Mouse (Mus musculus) erythroblast, embryonic 14.5 days (primary cell): ENCODE results near the gene Ercc8. TPM values are rescaled to one million over a fixed set of nuclear protein-coding genes. Genes with fewer than 3 reads are reported as not detected.

ENCODE experiments used
- H3K27me3 ChIP-seq: 2 replicates; pipeline ENCODE4 v1.6.1; 2012; ENCODE audit warnings: inconsistent platforms; ENCODE audit not compliant: control insufficient read depth
- H3K36me3 ChIP-seq: 2 replicates; pipeline ENCODE4 v1.6.1; 2012; ENCODE audit warnings: mild to moderate bottlenecking, inconsistent platforms; ENCODE audit not compliant: control insufficient read depth
- H3K4me1 ChIP-seq: 2 replicates; pipeline ENCODE4 v1.6.1; 2012; ENCODE audit warnings: inconsistent platforms; ENCODE audit not compliant: control insufficient read depth
- H3K4me3 ChIP-seq: replicated peaks from 2 replicates; pipeline ENCODE3; 2012; ENCODE audit warnings: moderate library complexity, mild to moderate bottlenecking, inconsistent platforms
- H3K9me3 ChIP-seq: 2 replicates; pipeline ENCODE4 v1.6.1; 2012; ENCODE audit warnings: low read length, inconsistent platforms, mixed read lengths; ENCODE audit not compliant: control insufficient read depth
- GATA1 ChIP-seq: IDR thresholded peaks from 2 replicates; pipeline ENCODE4 v1.6.1; 2012; ENCODE audit warnings: low read length, inconsistent platforms, mixed read lengths
- TAL1 ChIP-seq: IDR thresholded peaks from 3 replicates; pipeline ENCODE4 v1.6.1; 2012; ENCODE audit warnings: low read length, inconsistent platforms, mixed read lengths
- polyA plus RNA-seq: library from polyadenylated mRNA; stranded (reverse); fragments of >175 nt; gene quantifications from 2 replicates; pipeline ENCODE4 v1.2.3, GENCODE M21; 2012

The Ercc8 gene
- polyA plus RNA-seq, 1 experiment, result 0.19 TPM

GRCm38 (mm10) chr13:108126246-108126645 lies 32.3 kb upstream of the Ercc8 start:
- TF ChIP-seq GATA1 (no peak), TAL1 (no peak)
- Histone ChIP-seq H3K36me3 (no peaks in the 10 kb centered on the region), H3K4me3 (no peak overlapping the region), H3K27me3 (no peaks in the 10 kb centered on the region), H3K4me1 (no peaks in the 10 kb centered on the region), H3K9me3 (no peaks in the 10 kb centered on the region)

- Histone ChIP-seq H3K4me3 (no peak overlapping the region), H3K36me3 (no peaks in the 10 kb centered on the region), H3K27me3 (no peaks in the 10 kb centered on the region), H3K4me1 (no peaks in the 10 kb centered on the region), H3K9me3 (no peaks in the 10 kb centered on the region)
- TF ChIP-seq TAL1 (no peak), GATA1 (no peak)
Measured at GRCm38 (mm10) chr13:108127130-108127529, 31.4 kb upstream of the Ercc8 start.

- Histone ChIP-seq H3K4me1 (no peaks in the 10 kb centered on the region), H3K9me3 (no peaks in the 10 kb centered on the region), H3K27me3 (no peaks in the 10 kb centered on the region), H3K36me3 (no peaks in the 10 kb centered on the region), H3K4me3 (no peak overlapping the region)
- TF ChIP-seq TAL1 (no peak), GATA1 (no peak)
Measured at GRCm38 (mm10) chr13:108127883-108128282, 30.6 kb upstream of the Ercc8 start.

GRCm38 (mm10) chr13:108129070-108129469 lies 29.5 kb upstream of the Ercc8 start:
- Histone ChIP-seq H3K9me3 (no peaks in the 10 kb centered on the region), H3K36me3 (no peaks in the 10 kb centered on the region), H3K27me3 (no peaks in the 10 kb centered on the region), H3K4me3 (no peak overlapping the region), H3K4me1 (no peaks in the 10 kb centered on the region)
- TF ChIP-seq TAL1, result no peak
- no peak for TF ChIP-seq GATA1

- Histone ChIP-seq H3K9me3 (no peaks in the 10 kb centered on the region), H3K27me3 (no peaks in the 10 kb centered on the region), H3K4me3 (no peak overlapping the region), H3K36me3 (no peaks in the 10 kb centered on the region), H3K4me1 (no peaks in the 10 kb centered on the region)
- no peak for TF ChIP-seq TAL1
- TF ChIP-seq GATA1, result no peak
Measured at GRCm38 (mm10) chr13:108130737-108131136, 27.8 kb upstream of the Ercc8 start.

GRCm38 (mm10) chr13:108132031-108132819 lies 26.3 kb upstream of the Ercc8 start:
- TF ChIP-seq GATA1, result no peak
- no peak for TF ChIP-seq TAL1
- Histone ChIP-seq H3K9me3 (no peaks in the 10 kb centered on the region), H3K27me3 (no peaks in the 10 kb centered on the region), H3K4me1 (no peaks in the 10 kb centered on the region), H3K36me3 (no peaks in the 10 kb centered on the region), H3K4me3 (no peak overlapping the region)

GRCm38 (mm10) chr13:108135617-108136016 lies 22.9 kb upstream of the Ercc8 start:
- H3K4me3 ChIP-seq, result no peak overlapping the region
- H3K36me3 ChIP-seq, result no peaks in the 10 kb centered on the region
- no peaks in the 10 kb centered on the region for H3K9me3 ChIP-seq
- no peaks in the 10 kb centered on the region for H3K27me3 ChIP-seq
- TF ChIP-seq TAL1, result no peak
- no peak for TF ChIP-seq GATA1
- H3K4me1 ChIP-seq, result no peaks in the 10 kb centered on the region

GRCm38 (mm10) chr13:108138403-108138977 lies 20.0 kb upstream of the Ercc8 start:
- Histone ChIP-seq H3K4me1 (no peaks in the 10 kb centered on the region), H3K9me3 (no peaks in the 10 kb centered on the region), H3K4me3 (no peak overlapping the region), H3K36me3 (no peaks in the 10 kb centered on the region), H3K27me3 (no peaks in the 10 kb centered on the region)
- no peak for TF ChIP-seq TAL1
- no peak for TF ChIP-seq GATA1

- Histone ChIP-seq H3K4me3 (no peak overlapping the region), H3K4me1 (no peaks in the 10 kb centered on the region), H3K36me3 (no peaks in the 10 kb centered on the region), H3K9me3 (no peaks in the 10 kb centered on the region), H3K27me3 (no peaks in the 10 kb centered on the region)
- TF ChIP-seq GATA1 (no peak), TAL1 (no peak)
Measured at GRCm38 (mm10) chr13:108144086-108144485, 14.4 kb upstream of the Ercc8 start.
